Mouse (Mus musculus): ENCODE results near the gene Hmga2. TPM values are rescaled to one million over a fixed set of nuclear protein-coding genes. Genes with fewer than 3 reads are reported as not detected.

Gene Hmga2
- polyA plus RNA-seq, 1 experiment from 2014 or later, result 23.2 TPM

DNA sequence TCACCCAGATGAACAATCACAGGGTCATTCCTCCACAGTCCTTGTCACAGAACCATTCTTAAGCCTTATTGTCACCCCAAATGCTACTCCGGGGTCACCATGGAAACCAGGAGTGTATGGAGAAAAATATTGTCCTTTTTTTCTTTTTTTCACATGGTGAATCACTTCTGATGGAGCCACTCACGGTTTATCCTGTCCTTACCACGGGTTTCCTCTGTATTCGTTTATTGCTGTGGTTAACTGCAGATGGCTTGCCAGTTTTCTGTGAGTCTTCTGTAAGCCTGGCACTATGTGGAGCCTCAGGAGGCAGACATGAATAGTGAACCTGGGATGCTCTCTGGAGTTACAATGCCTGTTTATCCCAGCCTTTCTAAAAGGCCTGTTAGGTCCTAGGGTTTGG is 53.4 kb downstream of the Hmga2 start:
- ATAC-seq (ENCODE audit: low FRiP score), result no peak
- no peak for DNase-seq (ENCODE audit: low spot score, missing footprints)
- no peak overlapping the region for H3K27ac ChIP-seq (ENCODE audit: low read depth, low read length)
- H3K4me2 ChIP-seq, result no peak overlapping the region
- no peak overlapping the region for H3K4me3 ChIP-seq (ENCODE audit: low read depth, low read length)
- H3K9ac ChIP-seq (ENCODE audit: low read length), result no peak overlapping the region
- no peaks in the 10 kb centered on the region for H3K27me3 ChIP-seq (ENCODE audit: control insufficient read depth, insufficient read depth, low read length)
- H3K9me3 ChIP-seq (ENCODE audit: control insufficient read depth, low read length), result no peaks in the 10 kb centered on the region
- peaks cover 15% of the 10 kb centered on the region for H3K4me1 ChIP-seq (ENCODE audit: control insufficient read depth, insufficient read depth, low read length)
- H3K36me3 ChIP-seq (ENCODE audit: control insufficient read depth, insufficient read depth, low read length), result no peaks in the 10 kb centered on the region
- WGBS, result 66% methylated on average over 4 of the region's 4 CpGs

DNA sequence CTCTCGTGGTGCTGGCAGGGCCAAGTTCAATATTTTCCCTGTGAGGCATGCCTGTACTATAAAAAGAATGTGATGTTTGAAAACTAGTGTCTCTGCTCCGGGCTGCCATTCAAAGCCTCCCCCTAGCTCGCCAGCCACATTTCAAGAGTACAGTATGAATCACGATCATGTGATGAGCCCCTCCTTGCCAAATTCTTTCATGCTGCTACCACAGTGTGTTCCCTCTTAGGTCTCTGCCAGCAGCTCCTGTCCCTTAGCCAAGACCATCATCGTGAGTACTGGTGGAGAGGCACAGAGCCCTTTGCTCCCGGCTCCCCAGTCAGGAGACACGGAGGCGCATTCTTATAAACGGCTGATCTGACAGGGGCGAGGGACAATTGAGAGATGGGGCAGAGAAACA is 54.2 kb downstream of the Hmga2 start:
- DNase-seq (ENCODE audit: low spot score, missing footprints) (no peak), ATAC-seq (ENCODE audit: low FRiP score) (no peak)
- no peak overlapping the region for H3K27ac ChIP-seq (ENCODE audit: low read depth, low read length)
- no peaks in the 10 kb centered on the region for H3K27me3 ChIP-seq (ENCODE audit: control insufficient read depth, insufficient read depth, low read length)
- H3K4me2 ChIP-seq, result no peak overlapping the region
- H3K9me3 ChIP-seq (ENCODE audit: control insufficient read depth, low read length), result no peaks in the 10 kb centered on the region
- no peaks in the 10 kb centered on the region for H3K36me3 ChIP-seq (ENCODE audit: control insufficient read depth, insufficient read depth, low read length)
- H3K4me1 ChIP-seq (ENCODE audit: control insufficient read depth, insufficient read depth, low read length), result peaks cover 22% of the 10 kb centered on the region
- WGBS, result 77% methylated on average over 10 of the region's 10 CpGs
- H3K4me3 ChIP-seq (ENCODE audit: low read depth, low read length), result no peak overlapping the region
- no peak overlapping the region for H3K9ac ChIP-seq (ENCODE audit: low read length)

DNA sequence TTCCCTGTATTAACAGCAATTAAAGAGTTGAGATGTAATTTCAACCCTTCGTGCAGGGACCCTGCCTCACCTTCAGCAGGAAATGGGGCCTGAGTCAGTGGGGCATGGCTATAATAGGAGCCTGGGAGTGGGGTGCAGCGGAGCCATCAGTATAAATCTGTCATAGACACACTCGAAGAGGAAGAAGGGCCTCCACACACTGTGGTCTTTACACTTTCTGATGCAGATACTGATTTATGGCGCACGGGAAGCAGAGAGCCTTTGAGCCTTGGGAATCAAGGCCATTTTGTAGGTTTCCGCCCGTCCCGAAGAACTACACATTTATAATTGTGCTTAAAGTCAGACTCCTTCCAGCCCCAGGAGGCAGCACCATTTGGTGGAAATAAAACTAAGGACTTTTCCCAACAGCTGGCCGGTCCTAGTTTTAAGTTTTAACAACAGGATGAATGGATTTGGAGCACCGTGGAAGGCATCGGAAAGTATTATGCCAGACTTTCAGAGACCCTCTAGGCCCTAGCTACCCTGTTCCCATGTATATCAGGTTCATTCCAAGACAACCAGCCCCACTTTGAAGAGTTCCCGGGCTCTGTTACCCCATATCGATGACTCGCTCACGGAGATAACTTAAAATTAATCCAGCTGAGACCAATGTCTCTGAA is 55.2 kb downstream of the Hmga2 start:
- no peak overlapping the region for H3K4me2 ChIP-seq
- peaks cover 29% of the 10 kb centered on the region for H3K4me1 ChIP-seq (ENCODE audit: control insufficient read depth, insufficient read depth, low read length)
- 90% methylated on average over 15 of the region's 15 CpGs for WGBS
- H3K27ac ChIP-seq (ENCODE audit: low read depth, low read length), result no peak overlapping the region
- H3K27me3 ChIP-seq (ENCODE audit: control insufficient read depth, insufficient read depth, low read length), result no peaks in the 10 kb centered on the region
- H3K9me3 ChIP-seq (ENCODE audit: control insufficient read depth, low read length), result no peaks in the 10 kb centered on the region
- H3K4me3 ChIP-seq (ENCODE audit: low read depth, low read length), result no peak overlapping the region
- DNase-seq (ENCODE audit: low spot score, missing footprints) (no peak), ATAC-seq (ENCODE audit: low FRiP score) (no peak)
- no peak overlapping the region for H3K9ac ChIP-seq (ENCODE audit: low read length)
- no peaks in the 10 kb centered on the region for H3K36me3 ChIP-seq (ENCODE audit: control insufficient read depth, insufficient read depth, low read length)

DNA sequence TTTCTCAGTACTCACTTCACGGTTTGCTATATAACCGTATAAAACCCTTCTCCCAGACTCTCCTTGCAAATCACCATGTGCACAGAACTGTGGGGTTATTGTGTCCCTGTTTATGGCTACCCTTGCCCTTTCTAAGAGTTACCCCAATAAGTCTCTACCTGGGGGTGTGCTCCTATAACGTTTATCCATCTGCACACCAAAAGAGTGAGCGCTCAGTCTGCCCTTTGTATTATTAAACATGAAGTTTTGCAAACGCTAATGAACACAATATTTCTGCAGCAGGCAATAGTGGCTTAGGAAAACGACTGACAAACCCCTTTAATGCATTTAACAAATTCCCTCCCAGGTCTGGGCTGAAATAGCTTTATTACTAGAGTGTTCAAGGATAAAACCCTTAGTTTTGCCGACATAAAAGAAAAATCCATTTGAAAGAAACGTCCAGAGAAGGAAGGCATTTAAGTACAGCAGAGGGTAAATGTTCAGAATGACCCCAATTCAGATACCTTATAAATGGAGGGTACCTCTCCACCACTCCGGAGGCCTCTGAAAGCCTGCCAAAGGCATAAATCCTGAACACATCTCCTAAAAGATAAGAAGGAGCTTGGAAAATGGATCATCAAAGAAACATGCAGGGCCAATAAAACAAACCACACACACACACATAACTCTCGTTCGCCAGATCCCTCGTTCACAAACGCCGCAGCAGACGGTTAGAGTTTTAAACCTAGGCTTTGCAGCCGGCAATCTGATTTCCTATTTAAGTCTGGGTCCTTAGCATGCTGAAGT is 57.3 kb downstream of the Hmga2 start:
- ATAC-seq (ENCODE audit: low FRiP score) (no peak), DNase-seq (ENCODE audit: low spot score, missing footprints) (peak; percentile 91)
- 66% methylated on average over 16 of the region's 16 CpGs for WGBS
- no peaks in the 10 kb centered on the region for H3K9me3 ChIP-seq (ENCODE audit: control insufficient read depth, low read length)
- no peak overlapping the region for H3K27ac ChIP-seq (ENCODE audit: low read depth, low read length)
- no peak overlapping the region for H3K4me2 ChIP-seq
- peaks cover 29% of the 10 kb centered on the region for H3K4me1 ChIP-seq (ENCODE audit: control insufficient read depth, insufficient read depth, low read length)
- no peak overlapping the region for H3K9ac ChIP-seq (ENCODE audit: low read length)
- H3K4me3 ChIP-seq (ENCODE audit: low read depth, low read length), result no peak overlapping the region
- H3K36me3 ChIP-seq (ENCODE audit: control insufficient read depth, insufficient read depth, low read length), result peaks cover 2% of the 10 kb centered on the region; the same call in 1 of the 2 replicates
- no peaks in the 10 kb centered on the region for H3K27me3 ChIP-seq (ENCODE audit: control insufficient read depth, insufficient read depth, low read length)

DNA sequence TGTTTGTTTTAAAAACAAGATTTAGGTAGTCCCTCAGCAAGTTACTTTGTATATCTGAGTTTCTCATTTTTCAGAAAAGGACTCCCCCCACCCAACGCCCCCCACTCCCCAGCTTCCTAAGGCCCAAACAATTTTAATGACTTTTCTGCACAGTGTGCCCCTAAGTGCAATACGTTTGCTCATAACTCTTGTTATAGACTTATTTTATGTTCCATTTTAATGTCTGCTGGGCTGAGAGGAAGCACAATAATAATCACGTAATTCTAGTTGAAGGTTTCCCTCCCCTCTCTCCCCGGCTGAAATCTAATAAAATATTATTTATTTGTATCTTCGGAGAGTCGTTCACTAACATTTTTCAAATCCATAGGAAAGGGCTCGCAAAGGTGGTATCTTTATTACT is 58.1 kb downstream of the Hmga2 start:
- peak overlapping the region; percentile 66 for H3K27ac ChIP-seq (ENCODE audit: low read depth, low read length)
- WGBS, result 69% methylated on average over 7 of the region's 7 CpGs
- no peak for ATAC-seq (ENCODE audit: low FRiP score)

DNA sequence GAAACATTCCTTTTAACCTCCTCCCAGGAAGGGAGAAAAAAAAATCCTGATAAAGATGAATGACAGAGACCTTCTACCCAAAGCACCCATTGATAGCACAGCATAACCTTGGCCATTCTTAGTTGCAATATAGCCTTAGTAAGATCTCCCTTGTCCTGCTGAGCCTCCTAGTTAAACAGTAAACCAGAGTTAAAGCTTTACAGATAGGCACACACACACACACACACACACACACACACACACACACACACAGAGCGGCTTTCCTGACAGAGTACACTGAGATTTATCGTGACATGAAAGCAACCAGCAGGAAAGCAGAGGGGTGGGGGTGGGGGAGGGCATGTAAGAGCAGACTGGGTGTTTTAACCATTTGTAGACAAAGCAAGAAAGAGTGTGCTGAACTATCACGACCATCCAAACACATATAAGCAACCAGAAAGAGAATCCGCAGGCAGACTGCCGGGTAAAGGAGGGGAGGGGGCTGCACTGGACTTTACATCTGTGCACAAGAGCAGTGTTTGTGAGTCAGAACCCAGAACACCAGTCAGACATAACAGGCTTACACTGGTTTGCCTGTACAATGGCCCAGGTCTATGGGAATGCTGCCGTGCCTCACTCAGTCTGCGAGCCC is 58.7 kb downstream of the Hmga2 start:
- Histone ChIP-seq H3K9ac (ENCODE audit: low read length) (peak overlapping the region; percentile 35), H3K36me3 (ENCODE audit: control insufficient read depth, insufficient read depth, low read length) (peaks cover 2% of the 10 kb centered on the region; the same call in 1 of the 2 replicates), H3K9me3 (ENCODE audit: control insufficient read depth, low read length) (no peaks in the 10 kb centered on the region), H3K4me1 (ENCODE audit: control insufficient read depth, insufficient read depth, low read length) (peaks cover 23% of the 10 kb centered on the region), H3K27ac (ENCODE audit: low read depth, low read length) (peak overlapping the region; percentile 66), H3K4me3 (ENCODE audit: low read depth, low read length) (no peak overlapping the region), H3K27me3 (ENCODE audit: control insufficient read depth, insufficient read depth, low read length) (no peaks in the 10 kb centered on the region), H3K4me2 (peak overlapping the region; percentile 31)
- DNase-seq (ENCODE audit: low spot score, missing footprints), result peak; percentile 91
- peak; percentile 87 for ATAC-seq (ENCODE audit: low FRiP score)
- 5% methylated on average over 7 of the region's 7 CpGs for WGBS

More for the DNA sequence above, 58.1 kb downstream of the Hmga2 start:
- DNase-seq (ENCODE audit: low spot score, missing footprints), result no peak
- Histone ChIP-seq H3K27me3 (ENCODE audit: control insufficient read depth, insufficient read depth, low read length) (no peaks in the 10 kb centered on the region), H3K4me1 (ENCODE audit: control insufficient read depth, insufficient read depth, low read length) (peaks cover 29% of the 10 kb centered on the region), H3K9ac (ENCODE audit: low read length) (peak overlapping the region; percentile 35), H3K4me3 (ENCODE audit: low read depth, low read length) (no peak overlapping the region), H3K4me2 (peak overlapping the region; percentile 31; the same call in 1 of the 2 replicates), H3K9me3 (ENCODE audit: control insufficient read depth, low read length) (no peaks in the 10 kb centered on the region), H3K36me3 (ENCODE audit: control insufficient read depth, insufficient read depth, low read length) (peaks cover 2% of the 10 kb centered on the region; the same call in 1 of the 2 replicates)

DNA sequence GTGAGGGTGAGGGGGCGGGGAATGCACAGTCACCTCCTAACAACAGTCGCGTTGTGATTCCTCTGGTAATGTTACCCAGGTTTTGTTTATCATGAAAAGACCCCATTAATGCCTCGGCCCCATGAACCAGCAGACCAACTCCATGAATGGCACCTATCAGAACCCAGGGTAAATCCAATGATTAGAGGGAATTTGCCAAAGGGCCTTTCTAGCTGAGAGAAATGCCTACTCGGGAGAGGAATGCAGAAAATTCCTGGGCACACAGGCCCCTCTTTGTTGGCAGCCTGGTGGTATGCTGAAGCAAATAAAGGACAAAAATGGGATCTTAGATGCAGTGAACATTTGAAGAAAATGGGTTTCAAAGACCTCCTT is 59.2 kb downstream of the Hmga2 start:
- no peak overlapping the region; the same call in 1 of the 2 replicates for H3K4me2 ChIP-seq
- no peaks in the 10 kb centered on the region for H3K27me3 ChIP-seq (ENCODE audit: control insufficient read depth, insufficient read depth, low read length)
- peak; percentile 62 for ATAC-seq (ENCODE audit: low FRiP score)
- H3K9ac ChIP-seq (ENCODE audit: low read length), result peak overlapping the region; percentile 20; the same call in 1 of the 2 replicates
- DNase-seq (ENCODE audit: low spot score, missing footprints), result peak; percentile 93
- H3K4me1 ChIP-seq (ENCODE audit: control insufficient read depth, insufficient read depth, low read length), result peaks cover 21% of the 10 kb centered on the region
- peak overlapping the region; percentile 66 for H3K27ac ChIP-seq (ENCODE audit: low read depth, low read length)
- H3K4me3 ChIP-seq (ENCODE audit: low read depth, low read length), result no peak overlapping the region
- no peaks in the 10 kb centered on the region for H3K9me3 ChIP-seq (ENCODE audit: control insufficient read depth, low read length)
- peaks cover 2% of the 10 kb centered on the region; the same call in 1 of the 2 replicates for H3K36me3 ChIP-seq (ENCODE audit: control insufficient read depth, insufficient read depth, low read length)
- WGBS, result 17% methylated on average over 5 of the region's 5 CpGs

DNA sequence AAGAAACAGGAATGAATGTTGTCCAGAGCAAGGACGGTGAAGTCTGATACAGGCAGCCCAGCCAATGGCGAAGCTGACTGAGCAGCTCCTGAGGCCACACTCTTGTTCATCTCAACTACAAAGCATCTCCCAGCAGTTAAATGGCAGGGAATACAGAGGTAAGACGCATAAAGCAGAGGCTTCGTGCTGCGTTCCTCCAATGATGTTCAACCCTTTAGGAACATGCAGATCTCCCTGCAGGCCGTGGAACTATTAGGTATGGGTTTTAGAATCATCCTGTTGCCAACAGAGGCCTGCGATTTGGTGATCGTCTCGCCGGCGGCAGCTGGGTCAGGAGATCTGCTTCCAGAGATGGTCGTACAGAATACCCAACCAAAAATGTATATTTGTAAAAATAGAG is 59.6 kb downstream of the Hmga2 start:
- 69% methylated on average over 12 of the region's 12 CpGs for WGBS
- Histone ChIP-seq H3K4me1 (ENCODE audit: control insufficient read depth, insufficient read depth, low read length) (peaks cover 21% of the 10 kb centered on the region), H3K27me3 (ENCODE audit: control insufficient read depth, insufficient read depth, low read length) (no peaks in the 10 kb centered on the region), H3K4me3 (ENCODE audit: low read depth, low read length) (no peak overlapping the region), H3K9ac (ENCODE audit: low read length) (no peak overlapping the region), H3K4me2 (no peak overlapping the region), H3K27ac (ENCODE audit: low read depth, low read length) (peak overlapping the region; percentile 54), H3K9me3 (ENCODE audit: control insufficient read depth, low read length) (no peaks in the 10 kb centered on the region), H3K36me3 (ENCODE audit: control insufficient read depth, insufficient read depth, low read length) (peaks cover 2% of the 10 kb centered on the region; the same call in 1 of the 2 replicates)
- no peak for ATAC-seq (ENCODE audit: low FRiP score)
- DNase-seq (ENCODE audit: low spot score, missing footprints), result no peak

DNA sequence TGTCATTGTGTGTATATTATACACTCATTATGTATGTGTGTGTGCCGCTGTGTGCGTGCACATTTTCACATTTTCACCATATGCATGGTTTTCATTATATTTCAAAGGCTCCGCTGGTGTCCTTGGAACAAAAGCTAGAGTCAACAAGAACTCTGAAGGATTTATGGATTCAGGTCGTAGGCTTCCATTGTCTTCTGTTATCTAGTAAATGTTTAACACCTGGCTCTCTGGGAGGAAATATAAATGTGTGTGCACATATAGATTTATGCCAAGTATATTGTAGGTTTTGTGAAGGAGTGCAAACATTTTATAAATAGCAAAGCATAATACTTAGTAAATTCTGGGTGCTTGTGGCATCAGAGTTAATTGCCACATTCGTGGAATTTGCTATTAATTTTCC is 64.1 kb downstream of the Hmga2 start:
- Histone ChIP-seq H3K36me3 (ENCODE audit: control insufficient read depth, insufficient read depth, low read length) (peaks cover 2% of the 10 kb centered on the region; the same call in 1 of the 2 replicates), H3K4me1 (ENCODE audit: control insufficient read depth, insufficient read depth, low read length) (peaks cover 17% of the 10 kb centered on the region), H3K27ac (ENCODE audit: low read depth, low read length) (no peak overlapping the region), H3K9ac (ENCODE audit: low read length) (no peak overlapping the region), H3K4me2 (no peak overlapping the region), H3K27me3 (ENCODE audit: control insufficient read depth, insufficient read depth, low read length) (no peaks in the 10 kb centered on the region), H3K9me3 (ENCODE audit: control insufficient read depth, low read length) (no peaks in the 10 kb centered on the region), H3K4me3 (ENCODE audit: low read depth, low read length) (no peak overlapping the region)
- no peak for ATAC-seq (ENCODE audit: low FRiP score)
- DNase-seq (ENCODE audit: low spot score, missing footprints), result no peak
- 82% methylated on average over 5 of the region's 5 CpGs for WGBS
